Mouse (Mus musculus): Measurements from ENCODE around the gene Lmntd1. TPM values are rescaled to one million over a fixed set of nuclear protein-coding genes. Genes with fewer than 3 reads are reported as not detected.
"Not testable (repeated sequence)": the region's sequence is repeated elsewhere in the genome, so short reads cannot be mapped to it uniquely, and the experiment has no call there.

Gene Lmntd1
- polyA plus RNA-seq, 2 experiments from 2014 or later, result 0.54 TPM; not detected in 1

GRCm38 (mm10) chr6:145340657-145341146, 273.4 kb downstream of the Lmntd1 start:
- peak; percentile 86 for ATAC-seq

GRCm38 (mm10) chr6:145339956-145340656, 274.0 kb downstream of the Lmntd1 start:
- peak; percentile 62 for ATAC-seq

GRCm38 (mm10) chr6:145338571-145339294, 275.4 kb downstream of the Lmntd1 start:
- no peak for ATAC-seq

DNA sequence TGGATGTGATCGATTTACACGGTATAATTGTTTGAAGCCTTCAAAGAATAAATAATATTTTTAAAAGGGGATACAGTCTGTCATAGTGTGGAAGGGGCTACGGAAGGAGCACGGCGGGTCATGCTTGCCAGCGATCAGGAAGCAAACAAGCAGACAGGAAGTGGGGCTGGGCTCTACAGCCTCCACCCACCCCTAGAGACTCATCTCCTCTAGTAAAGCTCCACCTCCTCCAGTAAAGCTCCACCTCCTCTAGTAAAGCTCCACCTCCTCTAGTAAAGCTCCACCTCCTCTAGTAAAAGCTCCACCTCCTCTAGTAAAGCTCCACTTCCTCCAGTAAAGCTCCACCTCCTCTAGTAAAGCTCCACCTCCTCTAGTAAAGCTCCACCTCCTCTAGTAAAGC, 276.6 kb downstream of the Lmntd1 start:
- not testable (repeated sequence) for ATAC-seq

DNA sequence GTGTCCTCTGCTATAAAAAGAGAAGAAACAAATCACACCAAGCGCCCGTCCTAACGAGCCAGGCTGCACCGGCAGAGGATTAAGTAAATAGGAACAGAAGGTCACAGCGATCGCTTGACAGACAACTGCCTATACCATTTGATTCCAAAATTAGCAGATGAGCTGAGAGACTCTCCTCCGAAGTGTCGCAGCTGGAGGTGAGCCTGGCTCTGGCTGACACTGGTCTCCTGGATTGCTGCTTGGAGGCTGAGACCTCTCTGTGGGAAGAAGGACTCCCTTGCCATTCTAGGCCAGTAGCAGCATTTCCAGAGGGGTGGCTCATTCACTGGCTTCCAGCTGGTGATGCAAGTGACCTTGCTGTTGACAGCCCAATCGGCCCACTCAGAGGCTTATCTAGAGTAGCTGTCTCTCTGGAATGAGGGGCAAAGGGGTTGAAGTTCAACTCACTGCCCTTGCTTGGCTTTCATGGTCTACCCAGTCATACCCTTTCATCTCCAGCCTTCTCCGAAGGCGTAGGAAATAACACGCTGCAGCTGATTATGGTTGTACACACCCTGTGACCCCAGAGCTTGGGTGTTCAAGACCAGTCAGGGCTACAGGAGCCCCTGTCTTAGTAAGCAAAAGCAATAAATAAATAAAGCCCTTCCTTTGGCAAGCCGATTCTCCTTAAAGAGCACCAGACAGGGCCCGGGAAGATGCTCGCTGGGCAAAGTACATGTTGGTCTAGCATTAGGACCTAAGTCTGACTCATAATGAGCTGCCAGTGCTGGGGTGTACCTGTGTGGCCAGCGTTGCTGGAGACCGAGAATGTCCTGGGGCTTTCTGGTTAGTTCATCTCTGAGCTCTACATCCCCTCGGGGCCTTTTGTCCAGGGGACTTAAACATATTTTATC, 278.0 kb downstream of the Lmntd1 start:
- no peak for ATAC-seq

GRCm38 (mm10) chr6:145334211-145334610, 279.9 kb downstream of the Lmntd1 start:
- ATAC-seq, result no peak

DNA sequence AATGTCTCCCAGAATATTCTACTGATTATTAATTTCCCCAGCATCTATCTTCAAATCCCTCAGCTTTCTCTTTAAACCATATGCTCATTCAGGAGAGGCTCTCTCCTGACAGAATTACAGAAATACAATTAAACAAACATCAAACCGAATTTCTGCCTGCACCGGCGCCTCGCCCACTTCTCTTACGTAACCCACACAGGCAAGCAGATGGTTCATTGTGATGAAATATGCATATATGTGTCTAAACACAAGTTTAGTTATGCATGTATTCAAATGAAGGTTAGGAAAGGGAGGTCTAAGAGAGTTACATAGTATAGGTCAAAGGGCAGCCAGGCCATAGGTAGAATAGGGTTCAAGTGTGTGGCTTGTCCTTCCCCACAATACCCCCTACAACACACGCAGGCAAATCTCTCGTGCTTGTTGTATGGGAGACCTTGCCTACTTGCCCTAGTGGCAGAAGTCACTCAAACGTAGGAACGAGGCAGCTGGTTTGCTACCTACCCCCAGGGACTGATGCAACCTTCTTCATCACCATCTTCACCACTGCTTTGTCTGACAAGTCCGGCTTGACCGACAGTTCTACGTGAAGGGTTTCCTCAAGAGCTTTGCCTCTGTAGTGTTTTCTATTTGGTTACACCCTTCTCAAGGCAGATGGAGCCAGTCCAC, 287.8 kb downstream of the Lmntd1 start:
- ATAC-seq, result no peak

- ATAC-seq, result no peak
Measured at GRCm38 (mm10) chr6:145325095-145325494, 289.0 kb downstream of the Lmntd1 start.

- ATAC-seq, result no peak
Measured at GRCm38 (mm10) chr6:145324470-145324869, 289.6 kb downstream of the Lmntd1 start.

GRCm38 (mm10) chr6:145322246-145322645, 291.9 kb downstream of the Lmntd1 start:
- ATAC-seq, result no peak

DNA sequence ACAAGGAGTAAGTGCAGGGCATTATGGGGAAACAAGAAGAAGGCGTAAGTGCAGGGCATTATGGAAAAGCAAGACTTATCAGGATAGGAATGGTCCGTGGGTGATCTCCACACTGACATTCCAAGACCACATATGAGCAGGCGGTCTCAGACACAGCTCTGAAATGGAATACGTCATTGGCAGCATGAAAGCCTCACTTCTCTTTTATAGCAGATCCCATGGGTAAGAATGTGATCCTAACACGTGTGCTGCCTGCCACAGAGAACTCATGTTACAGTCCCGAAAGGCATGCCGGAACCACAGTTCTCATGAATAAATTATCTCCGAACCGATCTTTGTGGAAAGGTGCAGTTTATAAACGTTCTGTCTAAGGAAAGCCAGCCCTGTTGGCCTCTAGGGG, 294.0 kb downstream of the Lmntd1 start:
- ATAC-seq, result no peak

Other genes starting within 250 kb of the Lmntd1 start
- gene Tuba3b, start 1.4 kb upstream of the Lmntd1 start, polyA plus RNA-seq (2017; shearing (Covaris generic)), result not detected
- under 1 TPM; 0.19 to 0.32 TPM for gene Rassf8, start 132.4 kb upstream of the Lmntd1 start, polyA plus RNA-seq (2017; shearing (Covaris generic))

Data from activated CD4-positive, CD25-positive, alpha-beta regulatory T cell, adult 4 months (primary cell).